Mouse (Mus musculus) cerebellum, adult 2 months (tissue): Measurements from ENCODE around the gene Adamts2. TPM values are rescaled to one million over a fixed set of nuclear protein-coding genes. Genes with fewer than 3 reads are reported as not detected.

Source experiments
- DNase-seq, 2 experiments: peaks; one replicate each; pipeline ENCODE4 v3.0.0; 2021
- H3K27ac ChIP-seq: fragments of 200-500 bp; 2 replicates; pipeline ENCODE4 v1.5.1; 2012; ENCODE audit warnings: low read length, control low read depth, inconsistent platforms; ENCODE audit not compliant: insufficient read depth
- H3K27me3 ChIP-seq: fragments of 200-500 bp; 2 replicates; pipeline ENCODE4 v1.6.1; 2012; ENCODE audit warnings: inconsistent platforms, mild to moderate bottlenecking, low read length, moderate library complexity; ENCODE audit not compliant: control insufficient read depth, insufficient read depth
- H3K4me1 ChIP-seq: fragments of 200-500 bp; 2 replicates; pipeline ENCODE4 v1.6.1; 2011; ENCODE audit warnings: low read length; ENCODE audit not compliant: control insufficient read depth, insufficient read depth
- H3K4me3 ChIP-seq: fragments of 200-500 bp; replicated peaks from 2 replicates; pipeline ENCODE3; 2011; ENCODE audit warnings: mild to moderate bottlenecking, low read depth, low read length, control low read depth; ENCODE audit not compliant: insufficient read depth
- CTCF ChIP-seq: fragments of 200-500 bp; IDR thresholded peaks from 2 replicates; pipeline ENCODE4 v1.5.1; 2011; ENCODE audit warnings: low read depth, mild to moderate bottlenecking, control low read depth, low read length, moderate library complexity, borderline replicate concordance; ENCODE audit not compliant: insufficient read depth
- POLR2A ChIP-seq: fragments of 200-500 bp; IDR thresholded peaks from 2 replicates; pipeline ENCODE4 v1.6.1; 2011; ENCODE audit warnings: low read length, control low read depth, borderline replicate concordance; ENCODE audit not compliant: insufficient read depth
- WGBS: fragments of 180-500 bp; shearing (Covaris S2); methylation state at CpG from one replicate; pipeline ENCODE4 v1.1.7; 2018; 5-methylcytosine and 5-hydroxymethylcytosine counted together
- polyA plus RNA-seq: library from polyadenylated mRNA; depleted of rRNA; stranded (reverse); fragments of >200 nt; gene quantifications from 2 replicates; pipeline ENCODE4 v1.2.3, GENCODE M21; 2012

Adamts2 gene
- polyA plus RNA-seq, 1 experiment, result 21.1 TPM

- WGBS, result 62% methylated on average over 8 of the region's 8 CpGs
- no peak for DNase-seq
- H3K27ac ChIP-seq, result no peak overlapping the region
- no peak overlapping the region for H3K4me3 ChIP-seq
- H3K4me1 ChIP-seq, result no peaks in the 10 kb centered on the region
- no peak for TF ChIP-seq POLR2A
- TF ChIP-seq CTCF, result no peak
- no peaks in the 10 kb centered on the region for H3K27me3 ChIP-seq
These were observed 98.6 kb downstream of the Adamts2 start for GRCm38 (mm10) chr11:50700496-50700895.

GRCm38 (mm10) chr11:50703397-50703796 lies 101.5 kb downstream of the Adamts2 start:
- no peak for TF ChIP-seq CTCF
- no peak for TF ChIP-seq POLR2A
- no peak overlapping the region for H3K4me3 ChIP-seq
- no peak for DNase-seq
- WGBS, result 73% methylated on average over 7 of the region's 7 CpGs
- H3K27me3 ChIP-seq, result no peaks in the 10 kb centered on the region
- no peak overlapping the region for H3K27ac ChIP-seq
- no peaks in the 10 kb centered on the region for H3K4me1 ChIP-seq

GRCm38 (mm10) chr11:50704511-50704910 lies 102.6 kb downstream of the Adamts2 start:
- no peak for TF ChIP-seq POLR2A
- TF ChIP-seq CTCF, result no peak
- H3K4me1 ChIP-seq, result no peaks in the 10 kb centered on the region
- no peak overlapping the region for H3K4me3 ChIP-seq
- no peaks in the 10 kb centered on the region for H3K27me3 ChIP-seq
- 78% methylated on average over 2 of the region's 2 CpGs for WGBS
- DNase-seq, result no peak
- H3K27ac ChIP-seq, result no peak overlapping the region

- TF ChIP-seq CTCF (no peak), POLR2A (no peak)
- no peak for DNase-seq
- no peak overlapping the region for H3K27ac ChIP-seq
- no peaks in the 10 kb centered on the region for H3K4me1 ChIP-seq
- H3K27me3 ChIP-seq, result no peaks in the 10 kb centered on the region
- 93% methylated on average over 1 of the region's 1 CpGs for WGBS
- no peak overlapping the region for H3K4me3 ChIP-seq
These were observed 105.4 kb downstream of the Adamts2 start for GRCm38 (mm10) chr11:50707259-50707658.

GRCm38 (mm10) chr11:50713610-50714202 lies 111.8 kb downstream of the Adamts2 start:
- TF ChIP-seq POLR2A (no peak), CTCF (no peak)
- Histone ChIP-seq H3K27me3 (no peaks in the 10 kb centered on the region), H3K4me1 (no peaks in the 10 kb centered on the region), H3K27ac (no peak overlapping the region), H3K4me3 (no peak overlapping the region)
- DNase-seq, result no peak
- WGBS, result 56% methylated on average over 21 of the region's 21 CpGs

GRCm38 (mm10) chr11:50715091-50715490 lies 113.2 kb downstream of the Adamts2 start:
- WGBS, result 47% methylated on average over 6 of the region's 6 CpGs

GRCm38 (mm10) chr11:50717381-50717897 lies 115.6 kb downstream of the Adamts2 start:
- Histone ChIP-seq H3K4me1 (no peaks in the 10 kb centered on the region), H3K27ac (no peak overlapping the region), H3K27me3 (no peaks in the 10 kb centered on the region), H3K4me3 (no peak overlapping the region)
- 52% methylated on average over 12 of the region's 12 CpGs for WGBS
- TF ChIP-seq POLR2A (no peak), CTCF (no peak)
- DNase-seq, result no peak

More at GRCm38 (mm10) chr11:50715091-50715490, 113.2 kb downstream of the Adamts2 start:
- Histone ChIP-seq H3K4me3 (no peak overlapping the region), H3K27me3 (no peaks in the 10 kb centered on the region), H3K4me1 (no peaks in the 10 kb centered on the region), H3K27ac (no peak overlapping the region)
- DNase-seq, result no peak
- TF ChIP-seq CTCF, result no peak
- no peak for TF ChIP-seq POLR2A

- H3K4me3 ChIP-seq, result no peak overlapping the region
- no peak overlapping the region for H3K27ac ChIP-seq
- no peaks in the 10 kb centered on the region for H3K27me3 ChIP-seq
- no peak for TF ChIP-seq POLR2A
- no peak for TF ChIP-seq CTCF
- no peak for DNase-seq
- no peaks in the 10 kb centered on the region for H3K4me1 ChIP-seq
- WGBS, result 62% methylated on average over 6 of the region's 6 CpGs
These were observed 117.0 kb downstream of the Adamts2 start for GRCm38 (mm10) chr11:50718862-50719261.
